Mouse (Mus musculus) adrenal gland (tissue): ENCODE results near the gene Gm9837.
"Not testable (repeated sequence)": the region's sequence is repeated elsewhere in the genome, so short reads cannot be mapped to it uniquely, and the experiment has no call there.

Experiments
- intact Hi-C: fragments of 180-260 bp; cut with DNase I; formaldehyde crosslinking; loops from one replicate; pipeline ENCODE4 v1.15.1; 2025

Gm9837 gene

DNA sequence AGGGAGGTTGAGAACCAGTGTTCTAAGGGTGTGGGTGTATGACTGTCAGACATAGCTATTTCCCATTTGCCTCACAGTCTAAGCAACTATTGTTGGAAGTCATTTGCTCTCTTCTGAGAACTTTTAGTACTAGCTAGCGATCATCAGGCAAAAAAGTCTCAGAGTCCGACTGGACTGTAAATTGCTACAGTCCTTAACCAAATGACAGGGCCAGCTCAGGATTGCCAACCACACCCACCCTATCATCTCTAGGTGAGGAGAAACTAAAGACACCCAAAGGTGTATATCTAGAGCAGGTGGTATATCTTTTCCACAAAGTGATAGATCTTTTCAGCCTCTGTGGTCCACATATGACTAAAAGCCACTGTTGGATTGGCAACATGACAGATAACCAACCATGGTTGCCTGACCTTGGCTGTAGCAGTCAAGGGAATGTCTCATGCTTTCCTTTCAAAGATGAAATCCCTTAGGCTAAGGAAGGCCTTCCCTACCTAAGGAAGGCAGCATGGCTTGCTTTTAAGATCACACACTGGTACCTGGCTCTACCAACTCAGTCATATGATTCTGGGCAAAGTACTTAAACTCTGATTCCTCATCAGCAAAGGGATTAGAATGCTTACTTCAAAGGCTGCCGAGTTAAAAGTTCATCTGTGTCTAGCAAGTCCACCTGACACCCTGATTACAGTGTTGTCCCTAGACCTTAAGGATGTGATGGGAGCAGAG lies 42.1 kb downstream of the Gm9837 start:
- intact Hi-C loops: no loop called here

GRCm38 (mm10) chr11:53426914-53427313 lies 43.4 kb downstream of the Gm9837 start:
- intact Hi-C loops: not testable (repeated sequence)

GRCm38 (mm10) chr11:53425711-53426255 lies 44.5 kb downstream of the Gm9837 start:
- intact Hi-C loops: no loop called here

DNA sequence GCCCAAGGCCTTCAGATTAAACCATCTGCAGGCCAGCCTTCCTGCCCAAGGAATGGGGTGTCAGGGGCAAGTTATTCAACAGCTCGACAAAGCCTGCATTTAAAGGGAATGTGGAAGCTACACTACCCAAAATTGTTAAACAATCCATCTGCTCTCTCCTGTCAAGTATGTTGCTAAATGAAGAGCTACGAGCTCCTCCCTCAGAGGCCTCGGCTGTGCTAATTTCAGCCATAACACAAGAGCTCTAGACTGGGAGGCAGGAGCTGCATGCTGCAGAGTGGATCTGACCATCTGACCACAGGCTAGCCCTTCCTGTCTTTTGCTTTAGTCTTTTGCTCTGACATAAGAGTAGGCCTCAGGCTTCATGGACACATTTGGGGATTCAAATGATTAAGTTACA lies 45.0 kb downstream of the Gm9837 start:
- intact Hi-C loops: no loop called here

- intact Hi-C loops: no loop called here
These were observed 45.5 kb downstream of the Gm9837 start for GRCm38 (mm10) chr11:53424826-53425225.

DNA sequence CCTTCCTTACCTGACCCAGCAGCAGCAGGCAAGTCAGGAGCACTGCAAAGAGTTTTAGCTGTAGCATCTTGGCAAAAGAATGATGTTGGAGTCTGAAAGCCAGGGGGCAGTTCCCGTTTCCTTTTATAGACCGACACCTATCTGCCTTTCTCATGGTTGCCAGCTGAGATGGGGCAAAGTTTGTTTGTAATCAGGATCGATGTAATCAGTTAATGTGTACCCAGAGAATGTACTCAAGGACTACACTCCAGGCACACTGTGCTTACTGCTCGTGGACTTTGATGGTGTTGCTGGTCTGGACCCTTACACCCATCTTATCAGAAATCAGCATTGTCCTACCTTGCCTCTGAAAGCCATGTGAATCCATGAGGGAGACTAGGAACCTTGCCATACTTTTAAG lies 47.2 kb downstream of the Gm9837 start, which contains the start of gene Leap2:
TSS of gene Leap2 (minus strand) at position 135 of the 400 bp plus-strand sequence.
- intact Hi-C loops: no loop called here
